Mouse (Mus musculus) hematopoietic multipotent progenitor cell, adult 10-12 weeks (in vitro differentiated cells): Measurements from ENCODE around the gene Cd47. TPM values are rescaled to one million over a fixed set of nuclear protein-coding genes. Genes with fewer than 3 reads are reported as not detected.

ENCODE experiments used
- polyA plus RNA-seq: library from polyadenylated mRNA; stranded (reverse); fragments of >175 nt; gene quantifications from 2 replicates; pipeline ENCODE4 v1.2.3, GENCODE M21; 2012; ENCODE audit warnings: low replicate concordance

The Cd47 gene
- 80.4 and 92.0 TPM in 2 replicates for polyA plus RNA-seq

GRCm38 (mm10) chr16:49799597-49800561 lies at the start of gene Cd47:
Cd47 (plus strand) TSS chr16:49800533.

Other genes with a start within 250 kb of the Cd47 start
- gene Ift57, start 101.3 kb upstream of the Cd47 start, polyA plus RNA-seq, result 2.4 and 5.7 TPM in 2 replicates